Mouse (Mus musculus) embryo, embryonic 11 days (tissue): ENCODE measurements around the gene Cd300lg.

Experiments used
- DNase-seq: peaks from one replicate; pipeline ENCODE4 v3.0.0-alpha.2; 2015

Gene Cd300lg

GRCm38 (mm10) chr11:102041350-102041949 lies at the start of gene Cd300lg:
Cd300lg (plus strand) TSS chr11:102041509.
- no peak for DNase-seq

GRCm38 (mm10) chr11:101991813-101992212 lies 49.5 kb upstream of the Cd300lg start:
- no peak for DNase-seq

- DNase-seq = no peak
Observed at GRCm38 (mm10) chr11:101992411-101992810, 48.9 kb upstream of the Cd300lg start.

- no peak for DNase-seq
Observed at GRCm38 (mm10) chr11:101994100-101994499, 47.2 kb upstream of the Cd300lg start.

GRCm38 (mm10) chr11:101995938-101996337 lies 45.4 kb upstream of the Cd300lg start:
- DNase-seq = no peak

GRCm38 (mm10) chr11:101998258-101998657 lies 43.1 kb upstream of the Cd300lg start:
- DNase-seq = no peak

GRCm38 (mm10) chr11:101999466-101999865 lies 41.8 kb upstream of the Cd300lg start:
- peak; percentile 26 for DNase-seq

- no peak for DNase-seq
Observed at GRCm38 (mm10) chr11:102004251-102004650, 37.1 kb upstream of the Cd300lg start.

- DNase-seq = no peak
Observed at GRCm38 (mm10) chr11:102006271-102006670, 35.0 kb upstream of the Cd300lg start.

GRCm38 (mm10) chr11:102006688-102007087 lies 34.6 kb upstream of the Cd300lg start:
- no peak for DNase-seq

- DNase-seq = no peak
Observed at GRCm38 (mm10) chr11:102008372-102008771, 32.9 kb upstream of the Cd300lg start.

- DNase-seq = no peak
Observed at GRCm38 (mm10) chr11:102008954-102009637, 32.2 kb upstream of the Cd300lg start.

- peak; percentile 46 for DNase-seq
Observed at GRCm38 (mm10) chr11:102010140-102010539, 31.2 kb upstream of the Cd300lg start.

- DNase-seq = no peak
Observed at GRCm38 (mm10) chr11:102011510-102011909, 29.8 kb upstream of the Cd300lg start.

- DNase-seq = no peak
Observed at GRCm38 (mm10) chr11:102013201-102013600, 28.1 kb upstream of the Cd300lg start.

GRCm38 (mm10) chr11:102015472-102015871 lies 25.8 kb upstream of the Cd300lg start:
- no peak for DNase-seq

GRCm38 (mm10) chr11:102016136-102016535 lies 25.2 kb upstream of the Cd300lg start:
- DNase-seq = no peak

GRCm38 (mm10) chr11:102019736-102020135 lies 21.6 kb upstream of the Cd300lg start:
- no peak for DNase-seq

GRCm38 (mm10) chr11:102021196-102021595 lies 20.1 kb upstream of the Cd300lg start:
- no peak for DNase-seq

- DNase-seq = no peak
Observed at GRCm38 (mm10) chr11:102023406-102023805, 17.9 kb upstream of the Cd300lg start.

- DNase-seq = no peak
Observed at GRCm38 (mm10) chr11:102024084-102024758, 17.1 kb upstream of the Cd300lg start.

- DNase-seq = no peak
Observed at GRCm38 (mm10) chr11:102024875-102025274, 16.4 kb upstream of the Cd300lg start.

GRCm38 (mm10) chr11:102025354-102025753 lies 16.0 kb upstream of the Cd300lg start:
- no peak for DNase-seq
